Mouse (Mus musculus) T-helper 1 cell (primary cell): ENCODE measurements at regions not wholly inside any gene's neighbourhood (a gene's known extent, or its start where the extent isn't known, plus 50 kb on each side); places are given as distances from the start of the nearest gene placed in this dataset.

Source experiments
- in situ Hi-C: fragments of 300-600 bp; cut with MboI, MseI; formaldehyde crosslinking; loops from one replicate; pipeline ENCODE4 v1.15.1; 2025; ENCODE audit warnings: high pct_unique_total_duplicates

GRCm38 (mm10) chr3:120898931-120899330, 272.6 kb downstream of the Rwdd3 start:
- in situ Hi-C loops: no loop called here

DNA sequence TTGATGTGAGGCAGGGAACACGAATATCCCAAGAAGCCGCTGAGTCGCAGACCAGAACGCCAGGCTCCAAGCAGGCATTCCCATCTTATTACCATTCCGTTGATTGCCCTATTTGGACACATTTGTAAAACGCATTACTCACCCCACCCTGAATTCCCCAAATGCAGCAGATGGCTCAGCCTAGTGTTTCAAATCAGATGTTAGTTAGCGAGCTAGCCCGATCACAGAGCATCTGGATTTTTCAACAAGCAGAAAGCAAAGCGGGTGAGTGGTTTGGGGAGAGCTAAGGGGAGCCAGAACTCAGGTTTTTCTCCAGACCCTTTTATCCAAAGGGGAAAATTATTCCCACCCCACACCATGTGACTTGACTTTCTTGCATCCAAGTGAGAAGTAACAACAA, 273.2 kb downstream of the Rwdd3 start:
- in situ Hi-C loops: no loop called here

GRCm38 (mm10) chr3:120897758-120898157, 273.7 kb downstream of the Rwdd3 start:
- in situ Hi-C loops: no loop called here

GRCm38 (mm10) chr3:120897221-120897620, 274.3 kb downstream of the Rwdd3 start:
- in situ Hi-C loops: no loop called here

GRCm38 (mm10) chr3:120886063-120886841, 285.2 kb downstream of the Rwdd3 start:
- in situ Hi-C loops: no loop called here

GRCm38 (mm10) chr3:120885401-120885800, 286.1 kb downstream of the Rwdd3 start:
- in situ Hi-C loops: no loop called here

- in situ Hi-C loops: no loop called here
Observed at GRCm38 (mm10) chr3:120884189-120884588, 287.3 kb downstream of the Rwdd3 start.

DNA sequence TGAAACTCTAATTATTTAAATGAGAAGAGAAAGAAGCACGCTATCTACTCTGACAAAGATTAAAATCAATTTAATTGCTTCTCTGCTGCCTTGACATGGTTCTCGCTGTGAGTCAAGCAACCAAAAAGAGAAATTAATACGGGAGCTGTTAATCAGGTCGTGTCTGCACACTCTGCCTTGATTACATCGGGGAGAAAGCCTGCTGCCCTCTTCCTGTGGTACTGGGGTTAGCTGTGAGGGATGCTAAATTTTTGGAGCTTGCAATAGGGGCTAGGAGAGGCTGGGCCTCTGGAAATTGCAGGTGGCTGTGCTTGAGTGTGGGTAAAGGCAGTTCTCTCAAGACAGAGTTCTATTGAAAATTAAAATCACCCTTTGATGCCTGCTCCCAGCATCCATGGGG, 287.8 kb downstream of the Rwdd3 start:
- in situ Hi-C loops: no loop called here

DNA sequence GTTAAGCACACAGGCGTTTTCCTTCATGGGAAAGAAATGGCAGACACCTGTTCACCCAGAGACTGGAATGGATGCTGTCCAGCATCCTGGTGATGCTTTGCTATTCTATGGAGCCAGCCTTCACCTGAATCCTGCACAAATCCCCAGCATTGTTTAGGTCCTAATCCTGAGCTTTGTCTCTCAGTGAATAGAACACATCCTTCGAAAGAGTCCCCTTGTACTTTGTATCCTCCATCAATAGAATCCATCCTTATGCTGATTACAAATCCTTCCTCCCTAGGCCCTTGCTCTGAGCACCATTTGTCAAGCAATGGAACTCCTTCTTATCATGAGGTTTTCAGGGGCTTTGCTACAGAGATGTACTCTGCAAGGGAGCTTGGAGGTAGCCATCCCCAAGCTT, 292.1 kb downstream of the Rwdd3 start:
- in situ Hi-C loops: no loop called here

GRCm38 (mm10) chr3:120875740-120876139, 295.8 kb downstream of the Rwdd3 start:
- in situ Hi-C loops: no loop called here

DNA sequence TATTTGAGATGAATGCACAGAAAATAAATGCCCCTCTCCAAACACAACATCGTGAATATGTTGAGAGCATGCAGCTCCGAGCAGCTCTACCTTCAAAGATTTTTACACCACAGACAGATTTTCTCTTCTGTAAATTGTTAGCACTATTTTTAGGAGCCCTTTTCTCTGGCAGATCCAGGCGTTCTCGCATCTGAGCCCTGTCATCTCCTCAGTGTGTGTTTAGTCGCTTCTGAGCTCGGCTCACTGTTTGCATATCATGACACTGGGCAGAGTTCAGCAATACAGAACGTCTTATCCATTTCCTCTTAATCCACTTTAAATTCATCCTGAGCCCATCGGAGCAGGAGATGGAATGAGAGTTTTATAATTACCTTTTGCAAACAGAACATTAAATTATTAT, 306.5 kb downstream of the Rwdd3 start:
- in situ Hi-C loops: no loop called here

- in situ Hi-C loops: no loop called here
Observed at GRCm38 (mm10) chr3:120861641-120862040, 309.9 kb downstream of the Rwdd3 start.

- in situ Hi-C loops: loop anchor here (5.0 kb wide), 1 partner anchor 51 kb away; no protein-coding TSS in a partner anchor
Observed at GRCm38 (mm10) chr3:120858281-120858680, 313.2 kb downstream of the Rwdd3 start.

GRCm38 (mm10) chr3:120854322-120854721, 317.2 kb downstream of the Rwdd3 start:
- in situ Hi-C loops: no loop called here

GRCm38 (mm10) chr3:120843623-120844022, 327.9 kb downstream of the Rwdd3 start:
- in situ Hi-C loops: no loop called here

DNA sequence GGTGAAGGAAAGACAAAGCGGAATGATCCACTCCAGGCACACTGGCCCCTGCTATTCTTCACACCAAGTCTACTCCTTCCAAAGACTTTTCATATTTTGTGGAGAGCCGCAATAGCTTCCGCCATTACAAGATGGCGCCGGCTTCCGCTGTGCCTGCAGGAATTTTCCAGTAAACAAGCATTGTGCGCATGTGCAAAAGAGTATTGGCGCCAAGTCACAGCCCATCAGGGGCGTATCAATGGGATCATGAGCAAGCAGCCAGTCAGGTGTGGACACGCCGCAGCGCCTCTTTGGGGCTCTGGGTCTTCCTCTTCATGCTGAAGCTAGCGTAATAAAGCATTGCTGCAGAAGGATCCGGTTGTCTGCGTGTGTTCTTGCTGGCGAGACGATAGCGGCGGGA, 348.0 kb downstream of the Rwdd3 start:
- in situ Hi-C loops: no loop called here

- in situ Hi-C loops: no loop called here
Observed at GRCm38 (mm10) chr3:120811901-120812300, 359.6 kb downstream of the Rwdd3 start.

GRCm38 (mm10) chr3:120810527-120810926, 361.0 kb downstream of the Rwdd3 start:
- in situ Hi-C loops: no loop called here

- in situ Hi-C loops: no loop called here
Observed at GRCm38 (mm10) chr3:120810048-120810447, 361.4 kb downstream of the Rwdd3 start.

DNA sequence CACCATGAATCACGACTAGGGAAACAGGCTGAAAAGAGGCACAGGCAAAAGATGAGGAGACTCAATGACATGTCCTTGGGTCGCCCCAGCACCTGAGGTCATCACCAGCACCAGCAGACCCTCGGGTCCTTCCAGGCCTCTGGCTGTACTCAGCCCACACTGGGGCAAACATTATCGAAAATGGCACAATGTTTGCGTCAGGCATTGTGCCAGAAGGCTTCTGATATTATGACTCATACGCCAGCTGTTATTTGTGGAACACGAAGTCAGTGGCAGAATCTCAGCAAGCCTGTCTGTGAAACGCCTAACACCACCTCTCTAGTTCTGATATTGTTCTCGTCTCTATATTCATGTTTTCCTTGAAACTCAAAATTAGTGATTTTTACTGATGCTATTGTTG, 384.8 kb downstream of the Rwdd3 start:
- in situ Hi-C loops: no loop called here

DNA sequence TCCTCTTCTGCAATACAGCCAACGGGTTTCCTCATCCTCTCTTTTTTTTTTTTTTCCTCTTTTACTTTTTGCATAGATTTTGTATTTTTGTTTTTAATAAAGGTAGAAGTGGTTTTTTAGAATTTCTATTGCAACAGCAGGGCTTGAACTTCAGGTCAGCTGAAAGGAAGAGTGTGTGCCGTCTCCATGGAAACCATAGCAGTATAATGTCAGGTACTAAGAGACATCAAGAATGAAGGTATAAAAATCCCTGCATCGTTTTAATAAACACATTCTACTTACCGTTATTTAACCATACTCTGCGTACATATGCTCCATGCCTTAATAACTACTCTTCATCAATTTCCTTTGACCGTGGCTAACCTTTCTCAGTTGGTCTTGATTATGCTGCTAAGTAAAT, 390.0 kb downstream of the Rwdd3 start:
- in situ Hi-C loops: no loop called here

- in situ Hi-C loops: no loop called here
Observed at GRCm38 (mm10) chr3:120779091-120779490, 392.4 kb downstream of the Rwdd3 start.

DNA sequence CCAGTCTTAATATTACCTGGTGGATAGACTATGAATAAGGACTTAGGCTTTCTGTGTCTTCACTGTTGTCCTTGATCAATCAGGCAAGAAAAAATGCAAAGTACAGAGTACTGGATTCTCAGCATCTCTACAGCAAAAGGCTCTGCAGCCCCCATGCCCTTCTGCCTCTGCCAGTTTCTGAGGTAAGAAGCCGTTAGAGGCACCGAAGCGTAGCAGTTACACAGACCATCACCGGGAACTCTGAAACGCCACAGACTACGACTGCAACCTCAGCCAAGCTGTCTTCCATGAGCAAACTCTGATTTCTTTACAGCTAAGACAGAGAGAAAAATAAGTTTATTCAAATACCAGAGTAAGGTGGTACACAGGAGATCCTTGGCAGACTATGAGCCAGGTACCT, 396.5 kb downstream of the Rwdd3 start:
- in situ Hi-C loops: no loop called here

- in situ Hi-C loops: no loop called here
Observed at GRCm38 (mm10) chr3:120761681-120762080, 409.8 kb downstream of the Rwdd3 start.
